Mouse (Mus musculus) heart, postnatal 0 days (tissue): Measurements from ENCODE around the gene Serpinh1.

ENCODE experiments used
- CTCF ChIP-seq: IDR thresholded peaks from 2 replicates; pipeline ENCODE4 v1.5.1; 2016; ENCODE audit warnings: antibody characterized with exemption, control low read depth, low read depth
- EP300 ChIP-seq: IDR thresholded peaks from 2 replicates; pipeline ENCODE4 v1.6.1; 2016; ENCODE audit warnings: antibody characterized with exemption, low read depth

- TF ChIP-seq CTCF (no peak), EP300 (no peak)
These were observed 9.1 kb upstream of the Serpinh1 start for GRCm38 (mm10) chr7:99362137-99362536.
